Mouse (Mus musculus) natural killer cell, adult 2 months (primary cell): Measurements from ENCODE around the gene Msh3.
A peak's percentile ranks its signal among the peaks of the same experiment; 100 is the strongest.
"Not testable (repeated sequence)": the region's sequence is repeated elsewhere in the genome, so short reads cannot be mapped to it uniquely, and the experiment has no call there.

Experiments
- DNase-seq, 2 experiments: peaks; one replicate each; pipeline ENCODE4 v3.0.0; 2022; ENCODE audit warnings: low spot score in 2 of 2

The Msh3 gene

GRCm38 (mm10) chr13:92252331-92252730, 102.5 kb downstream of the Msh3 start:
- DNase-seq = no peak

GRCm38 (mm10) chr13:92247576-92247975, 107.2 kb downstream of the Msh3 start:
- no peak for DNase-seq

- no peak for DNase-seq
Measured at GRCm38 (mm10) chr13:92246966-92247365, 107.8 kb downstream of the Msh3 start.

- peak in 1 of 2 experiments; percentile 6 for DNase-seq
Measured at GRCm38 (mm10) chr13:92244731-92245130, 110.1 kb downstream of the Msh3 start.

GRCm38 (mm10) chr13:92241426-92241825, 113.4 kb downstream of the Msh3 start:
- peak; percentile 65 to 83 for DNase-seq

- DNase-seq = no peak
Measured at GRCm38 (mm10) chr13:92237887-92238286, 116.9 kb downstream of the Msh3 start.

GRCm38 (mm10) chr13:92237016-92237415, 117.8 kb downstream of the Msh3 start:
- no peak for DNase-seq

GRCm38 (mm10) chr13:92232076-92232938, 122.5 kb downstream of the Msh3 start:
- no peak for DNase-seq

- no peak for DNase-seq
Measured at GRCm38 (mm10) chr13:92228037-92228436, 126.8 kb downstream of the Msh3 start.

GRCm38 (mm10) chr13:92223567-92223966, 131.2 kb downstream of the Msh3 start:
- no peak for DNase-seq

GRCm38 (mm10) chr13:92222763-92223162, 132.0 kb downstream of the Msh3 start:
- DNase-seq = no peak

- DNase-seq = no peak
Measured at GRCm38 (mm10) chr13:92219774-92220173, 135.0 kb downstream of the Msh3 start.

GRCm38 (mm10) chr13:92217216-92217615, 137.6 kb downstream of the Msh3 start:
- no peak for DNase-seq

GRCm38 (mm10) chr13:92196860-92197259, 157.9 kb downstream of the Msh3 start:
- no peak for DNase-seq

- not testable (repeated sequence) for DNase-seq
Measured at GRCm38 (mm10) chr13:92193806-92194205, 161.0 kb downstream of the Msh3 start.

- not testable (repeated sequence) for DNase-seq
Measured at GRCm38 (mm10) chr13:92172686-92173085, 182.1 kb downstream of the Msh3 start.
